Mouse (Mus musculus) small intestine, adult 10 weeks (tissue): ENCODE data around the gene Phf14. TPM values are rescaled to one million over a fixed set of nuclear protein-coding genes. Genes with fewer than 3 reads are reported as not detected.

Experiments used
- polyA plus RNA-seq: library from polyadenylated mRNA; stranded (reverse); fragments of 350-450 nt; fragmentation: Illumina TruSeq; extraction: RNeasy Lipid Tissue Mini Kit (QIAGEN cat#74804); gene quantifications from one replicate; pipeline ENCODE4 v1.2.3, GENCODE M21; 2014; ENCODE audit warnings: low replicate concordance

Phf14 gene
- polyA plus RNA-seq, result 50.2 TPM

DNA sequence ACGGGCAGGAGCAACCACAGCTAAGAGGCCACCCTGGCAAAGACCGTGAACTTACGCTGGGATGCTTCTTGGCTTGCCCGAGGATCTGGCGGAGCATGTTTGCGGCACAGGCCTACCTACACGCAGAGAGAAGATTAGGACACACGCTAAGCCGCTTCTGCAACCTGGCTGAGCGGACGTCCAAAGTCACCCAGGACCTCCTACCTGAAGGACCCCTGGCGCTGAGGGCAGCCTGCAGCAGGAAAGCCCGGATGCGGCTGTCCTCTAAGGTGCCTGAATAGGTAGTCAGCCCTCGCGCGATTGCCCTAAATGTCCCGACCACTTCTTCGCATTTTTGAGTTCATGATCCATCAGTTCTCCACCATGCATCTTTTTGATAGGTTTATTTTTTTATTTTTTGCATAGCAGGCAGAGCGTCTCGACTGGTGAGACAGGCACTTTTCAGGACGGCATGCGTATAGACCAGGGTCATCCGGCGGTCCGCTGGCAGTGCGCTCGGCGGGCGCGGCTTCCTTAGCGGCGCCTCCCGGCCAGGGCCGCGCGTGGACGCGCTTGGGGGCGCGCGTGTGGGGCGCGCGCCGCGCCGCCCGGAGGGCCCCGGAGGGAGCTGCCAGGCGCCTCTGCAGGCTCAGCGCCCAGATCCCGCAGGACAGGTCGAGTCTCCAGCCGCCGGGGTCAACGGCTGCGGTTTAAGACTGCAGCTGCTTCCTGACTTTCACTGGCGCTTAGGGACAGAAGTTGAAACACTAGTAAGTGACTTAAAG lies at the start of gene Phf14, which contains the start of gene Ndufa4:
Gene Phf14 (plus strand): TSS at position 541 of the 764 bp plus-strand sequence.
Gene Ndufa4 (minus strand): TSS at position 229 of the 764 bp plus-strand sequence.

Other genes with a start within 250 kb of the Phf14 start
- gene Ndufa4, start 312 bp upstream of the Phf14 start, polyA plus RNA-seq, result 2,229 TPM